Mouse (Mus musculus) common myeloid progenitor, adult 5-6 weeks (primary cell): ENCODE data around the gene Fstl3. TPM values are rescaled to one million over a fixed set of nuclear protein-coding genes. Genes with fewer than 3 reads are reported as not detected.
A peak's percentile ranks its signal among the peaks of the same experiment; 100 is the strongest.

Experiments used
- ATAC-seq: replicated peaks from 2 replicates; pipeline ENCODE4 v1.8.0; 2016; ENCODE audit warnings: low read depth, mild to moderate bottlenecking, moderate TSS enrichment, inconsistent platforms; ENCODE audit not compliant: poor library complexity, severe bottlenecking
- total RNA-seq: library from RNA; stranded (forward); fragments of 200-1000, 187-1606 nt; gene quantifications from 2 replicates; pipeline ENCODE4 v1.2.3, GENCODE M21; 2017

The Fstl3 gene
- total RNA-seq: 0.19 and 0.50 TPM in 2 replicates

GRCm38 (mm10) chr10:79777103-79777531 lies at the start of gene Fstl3:
TSS of gene Fstl3 (plus strand) at chr10:79777272.
- no peak for ATAC-seq

- ATAC-seq: no peak
Observed at GRCm38 (mm10) chr10:79728323-79729249, 48.5 kb upstream of the Fstl3 start.

DNA sequence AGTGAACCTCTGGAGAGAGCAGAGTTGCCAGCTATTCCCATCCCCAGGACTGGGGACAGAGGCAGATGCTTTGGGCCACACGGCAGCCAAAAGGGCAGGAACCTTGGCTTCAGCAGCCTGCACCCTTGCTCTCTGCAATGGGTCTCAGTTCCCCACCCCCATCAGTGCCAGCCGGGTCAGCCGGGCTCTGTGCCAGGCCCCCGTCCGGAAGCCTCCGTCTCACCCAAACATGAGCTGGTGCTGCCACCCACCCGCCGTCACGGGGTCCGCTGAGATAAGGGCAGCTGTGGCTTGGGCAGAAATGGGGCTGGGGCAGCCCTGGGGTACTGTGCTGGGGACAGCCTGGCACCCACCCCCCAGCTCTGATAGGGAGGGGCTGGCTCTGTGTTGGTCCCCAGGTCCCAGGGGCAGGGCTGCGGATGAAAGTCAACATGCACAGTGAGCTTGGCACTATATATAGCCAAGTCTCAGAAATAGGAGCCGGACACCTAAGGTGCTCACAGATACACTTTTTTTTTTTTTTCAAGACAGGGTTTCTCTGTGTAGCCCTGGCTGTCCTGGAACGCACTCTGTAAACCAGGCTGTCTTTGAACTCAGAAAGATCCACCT lies 47.6 kb upstream of the Fstl3 start:
- peak; percentile 36 for ATAC-seq

- no peak for ATAC-seq
Observed at GRCm38 (mm10) chr10:79732500-79732899, 44.6 kb upstream of the Fstl3 start.

DNA sequence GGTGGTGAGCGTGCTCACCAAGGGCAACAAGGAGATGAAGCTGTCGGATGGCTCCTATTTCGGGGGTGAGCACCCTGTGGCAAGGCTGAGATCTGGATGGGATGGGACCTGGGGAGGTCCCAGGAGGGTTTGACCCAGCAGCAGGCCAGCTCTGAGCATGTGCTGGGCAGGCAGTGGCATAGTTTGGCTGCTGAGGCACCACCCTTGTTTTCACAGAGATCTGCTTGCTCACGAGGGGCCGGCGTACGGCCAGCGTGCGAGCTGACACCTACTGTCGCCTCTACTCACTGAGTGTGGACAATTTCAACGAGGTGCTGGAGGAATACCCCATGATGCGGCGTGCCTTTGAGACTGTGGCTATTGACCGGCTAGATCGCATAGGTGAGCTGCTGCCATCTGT lies 43.2 kb upstream of the Fstl3 start:
- ATAC-seq: no peak

- no peak for ATAC-seq
Observed at GRCm38 (mm10) chr10:79735361-79735760, 41.7 kb upstream of the Fstl3 start.

GRCm38 (mm10) chr10:79736706-79737105 lies 40.4 kb upstream of the Fstl3 start:
- ATAC-seq: no peak

DNA sequence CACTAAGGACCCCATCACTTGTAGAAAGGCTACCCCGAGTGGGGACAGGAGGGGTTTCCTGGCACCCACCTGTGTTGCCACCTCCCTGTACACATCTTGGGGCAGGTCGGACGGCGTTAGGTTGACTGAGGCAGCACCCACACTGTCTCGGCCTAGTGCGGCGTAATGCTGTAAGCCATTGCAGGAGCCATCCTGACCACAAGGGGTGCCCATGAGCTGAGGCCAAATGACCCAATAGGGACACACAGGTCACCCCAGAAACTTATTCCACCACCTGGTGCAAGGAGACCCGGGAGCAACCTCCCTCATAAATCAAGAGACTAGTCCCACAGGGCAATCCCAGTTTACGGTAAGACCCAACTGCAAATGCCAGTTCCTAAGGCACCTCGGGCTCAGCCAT lies 38.8 kb upstream of the Fstl3 start:
- peak; percentile 58; the same call in 1 of the 2 replicates for ATAC-seq

DNA sequence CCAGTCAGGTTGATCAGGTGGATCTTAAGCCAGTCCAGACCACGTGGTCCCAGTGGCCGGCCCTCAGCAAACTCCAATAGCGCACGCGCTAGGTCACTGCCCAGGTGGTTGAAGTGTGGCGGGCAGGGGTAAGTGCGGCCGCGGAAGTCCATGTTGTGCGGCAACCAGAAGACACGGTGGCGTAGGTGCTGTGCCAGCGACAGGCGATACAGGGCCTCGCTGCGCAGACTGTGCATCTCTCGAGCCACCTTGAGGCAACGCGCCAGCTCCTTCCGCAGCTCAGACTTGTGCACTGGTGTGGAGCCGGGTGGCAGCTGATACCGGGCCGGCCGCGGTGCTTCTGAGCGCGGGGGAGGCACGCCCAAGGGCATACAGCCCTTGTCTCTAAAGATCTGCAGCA lies 37.8 kb upstream of the Fstl3 start:
- ATAC-seq: no peak

DNA sequence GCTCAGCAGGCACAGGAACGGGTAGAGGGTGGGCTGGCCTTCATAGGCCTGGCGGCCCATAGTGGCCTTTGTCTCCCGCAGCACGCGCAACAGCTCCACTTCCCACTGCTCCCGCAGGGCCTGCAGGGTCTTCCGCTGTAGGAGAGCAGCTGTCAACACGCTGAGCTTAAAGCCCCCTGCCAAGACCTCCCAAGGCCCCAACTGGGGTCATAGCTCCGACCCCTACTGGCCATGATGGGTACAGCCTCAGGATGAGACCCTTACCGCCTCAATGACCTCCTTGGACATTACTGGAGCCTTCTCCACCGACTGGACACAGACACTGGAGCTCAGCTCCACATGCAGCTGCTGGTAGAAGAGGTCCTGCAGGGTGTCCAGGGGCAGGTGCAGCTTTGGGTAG lies 36.2 kb upstream of the Fstl3 start:
- ATAC-seq: no peak

DNA sequence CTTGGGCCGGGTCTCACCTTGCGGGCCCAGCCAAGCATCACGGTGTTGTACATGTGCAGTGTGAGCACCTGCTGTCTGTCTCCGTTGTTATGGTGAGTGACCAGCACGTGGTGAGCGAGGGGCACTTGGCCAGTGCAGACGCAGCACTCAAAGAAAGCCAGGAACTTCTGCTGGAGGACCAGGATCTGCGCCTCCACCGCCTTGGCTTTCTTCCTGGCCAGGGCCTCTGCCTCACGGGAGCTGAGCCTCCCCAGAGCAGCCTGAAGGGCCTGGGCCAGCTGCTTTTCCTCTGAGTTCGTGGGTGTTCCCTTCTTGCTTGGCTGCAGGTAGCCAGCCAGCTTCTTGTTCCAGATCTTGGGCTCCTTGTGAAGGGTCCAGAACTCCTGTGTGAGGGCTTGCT lies 33.9 kb upstream of the Fstl3 start:
- ATAC-seq: no peak

- no peak for ATAC-seq
Observed at GRCm38 (mm10) chr10:79743650-79744365, 33.3 kb upstream of the Fstl3 start.

DNA sequence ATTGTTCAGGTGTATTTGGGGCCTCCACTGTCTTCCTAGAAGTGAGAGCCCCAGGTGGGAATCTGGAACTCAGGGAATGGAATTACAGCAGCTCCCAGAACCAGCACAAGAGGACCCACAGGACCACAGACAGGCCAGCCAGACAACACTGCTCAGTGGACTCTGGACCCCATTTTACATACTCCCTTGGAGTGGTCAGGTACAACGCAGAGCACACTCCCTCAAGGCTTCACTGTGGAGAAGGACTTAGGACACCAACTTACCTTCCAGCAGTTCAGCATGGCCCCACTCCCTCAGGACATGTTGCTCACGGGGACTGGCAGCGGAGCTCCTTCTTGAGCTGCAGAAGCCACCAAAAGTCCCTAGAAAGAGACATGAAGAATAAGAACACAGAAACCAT lies 31.7 kb upstream of the Fstl3 start:
- ATAC-seq: no peak

DNA sequence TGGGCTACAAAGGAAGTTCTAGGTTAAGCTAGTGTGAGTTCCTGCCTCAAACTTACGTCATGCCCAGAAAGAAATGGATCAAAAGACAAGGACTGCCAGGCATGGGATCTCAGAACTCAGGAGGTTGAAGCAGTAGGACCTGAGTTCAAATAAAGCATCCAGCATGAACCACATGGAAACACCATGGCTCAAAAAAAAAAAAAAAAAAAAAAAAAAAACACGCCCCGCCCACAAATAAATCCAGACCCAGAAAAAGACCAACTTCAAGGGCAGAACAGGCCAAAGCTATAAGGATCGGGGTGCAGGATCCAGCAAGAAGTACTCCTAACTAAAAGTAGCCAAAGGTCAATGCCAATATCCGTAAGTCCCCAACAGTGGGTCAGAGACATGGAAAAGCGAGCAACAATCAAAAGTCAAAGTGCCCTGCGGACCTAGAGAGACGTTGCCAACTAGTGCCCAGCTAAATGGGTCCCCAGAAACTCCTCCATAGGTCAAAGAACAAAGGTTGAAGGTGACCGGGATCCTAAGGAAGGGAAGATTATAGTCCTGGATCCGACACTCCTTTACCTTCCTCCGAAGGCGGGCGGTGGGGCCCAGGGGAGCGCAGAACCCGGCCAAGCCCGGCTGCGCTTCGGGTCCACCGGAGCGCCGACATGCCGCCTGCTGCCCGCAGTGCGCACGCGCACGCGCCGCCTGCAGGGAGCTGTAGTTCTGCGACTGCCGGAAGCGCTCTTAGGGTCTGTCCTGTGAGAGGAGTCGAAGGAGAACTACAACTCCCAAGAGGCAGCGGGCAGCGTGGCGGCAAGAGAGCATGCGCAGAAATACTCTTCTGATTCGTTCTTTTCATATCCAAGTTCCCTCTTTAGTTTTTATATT lies 30.9 kb upstream of the Fstl3 start, which contains the start of gene Polrmt:
TSS of gene Polrmt (minus strand) at position 684 of the 876 bp plus-strand sequence.
- peak; percentile 97 for ATAC-seq

GRCm38 (mm10) chr10:79746774-79747151 lies 30.3 kb upstream of the Fstl3 start:
- ATAC-seq: peak; percentile 45; the same call in 1 of the 2 replicates

DNA sequence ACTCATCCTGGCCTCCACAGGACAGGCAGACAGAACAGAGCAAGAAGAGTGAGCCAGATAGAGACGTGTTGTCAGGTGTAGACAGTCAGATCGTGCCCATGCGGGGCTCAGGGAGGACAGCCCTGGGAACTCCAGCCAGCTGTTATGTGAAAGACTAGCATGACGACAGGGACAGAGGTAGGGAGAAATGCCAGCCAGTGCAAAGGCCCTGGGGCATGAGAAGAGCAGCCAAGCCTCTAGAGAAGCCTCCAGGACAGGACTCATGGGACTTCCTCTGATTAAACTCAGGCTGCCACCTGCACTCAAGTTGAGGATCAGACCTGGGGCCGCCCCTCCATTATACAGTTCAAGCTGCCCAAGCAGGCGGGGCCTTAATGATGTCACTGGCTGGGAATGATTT lies 28.6 kb upstream of the Fstl3 start:
- no peak for ATAC-seq

- peak; percentile 74 for ATAC-seq
Observed at GRCm38 (mm10) chr10:79754856-79755516, 22.1 kb upstream of the Fstl3 start, which contains the start of gene Fgf22. TSS of gene Fgf22 (plus strand) at chr10:79755076.

- no peak for ATAC-seq
Observed at GRCm38 (mm10) chr10:79755854-79756253, 21.2 kb upstream of the Fstl3 start.

DNA sequence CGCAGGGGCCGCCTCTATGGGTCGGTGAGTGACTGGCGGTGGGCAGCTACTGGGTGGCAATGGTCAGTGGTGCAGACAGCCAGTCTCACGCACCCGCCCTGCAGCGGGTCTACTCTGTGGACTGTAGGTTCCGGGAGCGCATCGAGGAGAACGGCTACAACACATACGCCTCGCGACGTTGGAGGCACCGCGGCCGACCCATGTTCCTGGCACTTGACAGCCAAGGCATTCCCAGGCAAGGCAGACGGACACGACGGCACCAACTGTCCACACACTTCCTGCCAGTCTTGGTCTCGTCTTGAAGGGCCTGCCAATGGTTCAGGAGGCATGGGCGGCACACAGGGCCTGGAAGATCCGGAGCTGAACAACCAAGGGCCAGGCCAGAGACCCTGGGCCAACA lies 20.4 kb upstream of the Fstl3 start:
- ATAC-seq: no peak
